Mouse (Mus musculus) heart, postnatal 4 days (tissue): ENCODE data around the gene Spred2. TPM values are rescaled to one million over a fixed set of nuclear protein-coding genes. Genes with fewer than 3 reads are reported as not detected.
A peak's percentile ranks its signal among the peaks of the same experiment; 100 is the strongest.
"Not testable (repeated sequence)": the region's sequence is repeated elsewhere in the genome, so short reads cannot be mapped to it uniquely, and the experiment has no call there.

Source experiments
- DNase-seq: peaks from one replicate; pipeline ENCODE4 v3.0.0; 2021
- total RNA-seq, 2 experiments: library from RNA; stranded (reverse); gene quantifications; 2 replicates each; pipeline ENCODE4 v1.2.3; 2021

Spred2 gene
- total RNA-seq, 2 experiments from 2014 or later, result 27.9 to 28.2 TPM

DNA sequence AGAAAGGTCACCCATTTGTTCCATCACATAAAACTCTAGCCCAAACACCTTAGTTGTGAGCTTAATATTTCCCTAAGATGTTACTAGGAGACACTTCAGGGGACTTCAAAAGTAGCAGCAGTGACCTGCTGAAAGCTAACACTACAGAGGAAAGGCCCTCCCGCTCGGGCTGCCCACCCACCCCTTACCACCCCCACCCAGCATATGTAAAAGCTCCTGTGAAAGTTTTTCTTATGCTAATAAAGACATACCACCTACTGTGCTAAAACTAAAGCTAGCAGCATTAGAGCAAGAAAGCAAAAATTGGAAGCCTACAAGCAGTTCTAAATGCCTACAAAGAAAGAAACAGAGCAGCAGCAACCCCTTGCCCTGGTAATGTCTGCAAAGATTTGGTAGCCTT is 139.9 kb downstream of the Spred2 start:
- DNase-seq, result not testable (repeated sequence)

DNA sequence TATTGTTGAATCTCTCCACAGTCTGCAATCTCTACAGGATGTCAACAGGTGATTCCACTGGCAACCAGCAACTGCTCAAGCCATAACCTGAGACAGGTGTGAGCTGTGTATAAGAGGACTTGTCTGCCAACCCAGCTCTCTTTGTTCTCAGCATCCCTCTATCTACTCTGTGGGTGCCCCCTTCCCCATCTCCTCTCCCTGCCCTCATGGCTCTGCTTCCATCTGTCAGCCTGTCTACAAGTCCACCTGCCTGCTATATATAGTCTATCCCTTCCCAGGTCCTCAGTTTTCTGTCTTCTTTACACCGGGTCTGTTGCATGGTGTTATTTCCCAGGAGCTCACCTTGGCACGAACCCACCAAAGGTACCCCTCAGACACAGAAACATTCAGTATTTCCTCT is 140.8 kb downstream of the Spred2 start:
- DNase-seq, result no peak

DNA sequence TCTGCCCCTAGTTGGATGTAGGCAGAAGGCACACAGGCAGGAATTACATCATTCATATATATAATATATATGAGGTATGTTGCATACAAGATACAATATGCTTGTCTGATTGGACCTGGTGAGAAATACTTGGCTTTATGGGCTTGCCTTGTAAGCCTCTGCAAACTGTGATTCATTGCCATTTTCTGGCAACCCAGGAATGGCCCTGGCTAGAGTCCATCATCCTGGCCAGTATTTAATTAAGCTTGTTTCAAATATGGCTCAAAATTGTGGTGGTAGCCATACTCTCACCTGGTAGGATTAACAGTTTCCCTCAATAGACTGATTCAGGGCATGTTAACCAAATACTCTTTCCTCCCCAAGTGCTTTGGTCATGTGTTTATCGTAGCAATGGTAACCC is 141.9 kb downstream of the Spred2 start:
- DNase-seq, result no peak

DNA sequence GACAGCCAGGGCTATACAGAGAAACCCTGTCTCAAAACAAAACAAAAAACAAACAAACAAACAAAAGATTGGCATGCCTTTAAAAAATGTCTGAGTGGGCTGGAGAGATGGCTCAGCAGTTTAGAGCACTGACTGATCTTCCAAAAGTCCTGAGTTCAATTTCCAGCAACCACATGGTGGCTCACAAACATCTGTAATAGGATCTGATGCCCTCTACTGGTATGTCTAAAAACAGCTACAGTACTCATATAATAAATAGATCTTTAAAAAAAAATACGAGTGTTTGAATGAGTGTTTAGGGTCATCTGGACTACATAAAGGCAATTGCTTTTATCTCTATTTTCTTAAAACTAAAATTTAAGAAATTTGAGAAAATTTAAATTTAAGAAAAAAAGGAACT is 143.3 kb downstream of the Spred2 start:
- no peak for DNase-seq

DNA sequence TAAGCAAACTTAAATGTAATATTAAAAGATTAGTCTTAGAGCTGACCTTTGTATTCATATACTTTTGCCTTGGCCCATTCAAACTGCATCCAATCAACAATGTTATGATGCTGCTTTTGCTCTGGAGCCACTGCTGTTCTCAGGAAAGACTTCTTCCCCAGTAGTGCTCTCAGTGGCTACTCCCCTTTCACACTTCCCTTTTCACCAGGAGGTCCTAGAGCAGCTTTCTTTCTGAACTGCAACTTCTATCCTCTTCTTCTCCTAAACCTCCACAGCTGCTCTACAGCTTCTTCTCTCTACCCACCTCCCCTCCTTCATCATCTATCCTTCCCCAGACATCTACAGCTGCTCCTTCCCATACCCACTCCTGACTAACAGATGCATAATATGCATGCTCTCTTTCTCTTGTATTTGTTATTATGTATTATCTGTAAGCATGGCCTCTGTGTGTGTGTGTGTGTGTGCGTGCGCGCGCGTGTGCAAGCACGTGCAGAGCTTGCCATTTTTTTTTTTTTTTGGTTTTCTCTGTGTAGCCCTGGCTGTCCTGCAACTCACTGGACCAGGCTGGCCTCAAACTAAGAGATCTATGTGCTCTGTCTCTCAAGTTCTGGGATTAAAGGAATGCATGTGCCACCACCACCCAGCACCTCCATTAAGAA is 144.3 kb downstream of the Spred2 start:
- no peak for DNase-seq

DNA sequence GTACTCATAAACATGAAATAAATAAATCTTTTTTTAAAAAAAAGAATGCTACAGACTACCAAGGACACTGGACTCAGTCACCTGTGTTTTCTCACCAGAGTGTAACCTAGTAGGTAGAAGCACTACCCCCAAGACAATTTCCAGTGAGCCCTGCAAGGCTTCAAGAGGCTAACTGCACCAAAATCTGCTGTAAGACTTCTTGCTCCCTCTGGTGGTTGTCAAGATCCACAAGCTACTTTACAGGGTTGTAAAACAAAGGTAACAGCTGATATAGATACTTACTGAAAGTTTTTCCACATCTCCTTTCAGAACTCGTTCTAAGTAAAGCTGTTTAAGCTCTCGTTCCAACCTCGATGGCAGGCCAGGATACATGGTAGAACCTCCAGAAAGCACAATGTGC is 148.0 kb downstream of the Spred2 start:
- peak; percentile 22 for DNase-seq

DNA sequence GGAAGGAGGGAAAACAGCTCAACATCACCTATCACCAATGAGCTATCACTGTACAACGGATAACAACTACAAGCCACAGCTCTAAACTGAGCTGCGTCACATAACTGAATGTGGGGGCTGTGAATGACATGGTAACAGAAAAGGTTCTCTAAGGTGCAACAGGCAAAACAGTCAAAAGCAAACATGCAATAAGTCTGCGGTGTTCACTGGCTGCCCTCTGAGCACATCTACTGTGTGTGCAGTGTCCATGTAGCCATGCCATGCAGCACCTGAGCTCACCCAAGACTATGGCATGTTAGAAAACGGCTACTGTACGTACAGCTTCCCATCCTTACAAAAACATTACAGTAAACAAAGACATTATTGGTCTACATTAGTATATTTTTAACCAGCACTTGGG is 148.7 kb downstream of the Spred2 start:
- no peak for DNase-seq

Other genes with a start within 250 kb of the Spred2 start
- gene Actr2, start 188.5 kb downstream of the Spred2 start, total RNA-seq, result 100 to 1,000 TPM; 109 TPM